Mouse (Mus musculus) T-cell, adult 2 months (primary cell): Measurements from ENCODE around the gene Drg1.
A peak's percentile ranks its signal among the peaks of the same experiment; 100 is the strongest.

Experiments used
- DNase-seq: peaks from one replicate; pipeline ENCODE4 v3.0.0; 2022; ENCODE audit warnings: low spot score

The Drg1 gene

GRCm38 (mm10) chr11:3289803-3290639 is 23.8 kb upstream of the Drg1 start:
- peak; percentile 81 for DNase-seq

- DNase-seq = no peak
These were observed 23.1 kb upstream of the Drg1 start for GRCm38 (mm10) chr11:3289302-3289802.

GRCm38 (mm10) chr11:3288521-3289301 is 22.5 kb upstream of the Drg1 start, which contains the start of gene Patz1:
TSS of gene Patz1 (plus strand) at chr11:3288874.
- peak; percentile 51 for DNase-seq

GRCm38 (mm10) chr11:3287921-3288320 is 21.7 kb upstream of the Drg1 start:
- no peak for DNase-seq

- no peak for DNase-seq
These were observed 20.9 kb upstream of the Drg1 start for GRCm38 (mm10) chr11:3287131-3287530.

- DNase-seq = no peak
These were observed 19.7 kb upstream of the Drg1 start for GRCm38 (mm10) chr11:3285940-3286339.

- DNase-seq = no peak
These were observed 17.4 kb upstream of the Drg1 start for GRCm38 (mm10) chr11:3283645-3284044.

- DNase-seq = no peak
These were observed 16.7 kb upstream of the Drg1 start for GRCm38 (mm10) chr11:3282887-3283286.

GRCm38 (mm10) chr11:3279729-3280128 is 13.5 kb upstream of the Drg1 start:
- DNase-seq = no peak

- no peak for DNase-seq
These were observed 12.1 kb upstream of the Drg1 start for GRCm38 (mm10) chr11:3278351-3278750.

GRCm38 (mm10) chr11:3269241-3269640 is 3.0 kb upstream of the Drg1 start:
- no peak for DNase-seq

- DNase-seq = no peak
These were observed 918 bp upstream of the Drg1 start for GRCm38 (mm10) chr11:3267133-3267532.

- DNase-seq = no peak
These were observed 730 bp downstream of the Drg1 start for GRCm38 (mm10) chr11:3265291-3266078.

GRCm38 (mm10) chr11:3259537-3259936 is 6.7 kb downstream of the Drg1 start:
- DNase-seq = no peak

- DNase-seq = no peak
These were observed 18.8 kb downstream of the Drg1 start for GRCm38 (mm10) chr11:3247387-3247786.

GRCm38 (mm10) chr11:3243771-3244170 is 22.4 kb downstream of the Drg1 start:
- no peak for DNase-seq

- no peak for DNase-seq
These were observed 23.8 kb downstream of the Drg1 start for GRCm38 (mm10) chr11:3242395-3242794.

GRCm38 (mm10) chr11:3235277-3235676 is 30.9 kb downstream of the Drg1 start:
- no peak for DNase-seq

GRCm38 (mm10) chr11:3233704-3234103 is 32.5 kb downstream of the Drg1 start:
- DNase-seq = no peak

- DNase-seq = no peak
These were observed 34.0 kb downstream of the Drg1 start for GRCm38 (mm10) chr11:3232248-3232647.

GRCm38 (mm10) chr11:3227113-3227512 is 39.1 kb downstream of the Drg1 start:
- no peak for DNase-seq

GRCm38 (mm10) chr11:3223105-3223504 is 43.1 kb downstream of the Drg1 start:
- DNase-seq = no peak
